Mouse (Mus musculus) hindbrain, embryonic 12.5 days (tissue): ENCODE results near the gene Serpinb6a. TPM values are rescaled to one million over a fixed set of nuclear protein-coding genes. Genes with fewer than 3 reads are reported as not detected.
"Not testable (repeated sequence)": the region's sequence is repeated elsewhere in the genome, so short reads cannot be mapped to it uniquely, and the experiment has no call there.

Source experiments
- ATAC-seq: fragments of 200-750 bp; cut with Nextera tagmentation; 2 replicates; pipeline ENCODE4 v1.8.0; 2017; ENCODE audit warnings: moderate TSS enrichment; ENCODE audit not compliant: low FRiP score
- H3K27ac ChIP-seq: fragments of 300-500 bp; sonication (generic); 2 replicates; pipeline ENCODE4 v1.5.1; 2016; ENCODE audit warnings: mild to moderate bottlenecking
- H3K27me3 ChIP-seq: fragments of 300-500 bp; sonication (generic); 2 replicates; pipeline ENCODE4 v1.6.1; 2016; ENCODE audit warnings: mild to moderate bottlenecking
- H3K36me3 ChIP-seq: fragments of 300-500 bp; sonication (generic); 2 replicates; pipeline ENCODE4 v1.6.1; 2016; ENCODE audit warnings: mild to moderate bottlenecking
- H3K4me1 ChIP-seq: fragments of 300-500 bp; sonication (generic); 2 replicates; pipeline ENCODE4 v1.6.1; 2016
- H3K4me2 ChIP-seq: fragments of 300-500 bp; sonication (generic); replicated peaks from 2 replicates; pipeline ENCODE4 v1.6.1; 2016; ENCODE audit warnings: mild to moderate bottlenecking
- H3K4me3 ChIP-seq: fragments of 300-500 bp; sonication (generic); 2 replicates; pipeline ENCODE4 v1.5.1; 2016; ENCODE audit warnings: mild to moderate bottlenecking
- H3K9ac ChIP-seq: fragments of 300-500 bp; sonication (generic); 2 replicates; pipeline ENCODE4 v1.6.1; 2016; ENCODE audit warnings: mild to moderate bottlenecking, moderate library complexity
- H3K9me3 ChIP-seq: fragments of 300-500 bp; sonication (generic); replicated peaks from 2 replicates; pipeline ENCODE4 v1.6.1; 2016; ENCODE audit warnings: mild to moderate bottlenecking
- WGBS: fragments of 180-500 bp; shearing (Covaris S2); methylation state at CpG from one replicate; pipeline ENCODE4 v1.1.7; 2016; 5-methylcytosine and 5-hydroxymethylcytosine counted together
- polyA plus RNA-seq: library from polyadenylated mRNA; unstranded; fragments of >200 nt; fragmentation: Nextera tagmentation; extraction: Ambion mirVana; gene quantifications from 2 replicates; pipeline ENCODE4 v1.2.1, GENCODE M21; 2016

Gene Serpinb6a
- polyA plus RNA-seq, 1 experiment from 2014 or later = 44.2 TPM

GRCm38 (mm10) chr13:33966025-33966412, 36.6 kb downstream of the Serpinb6a start:
- ATAC-seq = no peak
- no peaks in the 10 kb centered on the region for H3K9me3 ChIP-seq
- H3K27me3 ChIP-seq = no peaks in the 10 kb centered on the region
- peaks cover 6% of the 10 kb centered on the region for H3K4me1 ChIP-seq
- WGBS = 71% methylated on average over 4 of the region's 4 CpGs
- no peak overlapping the region for H3K9ac ChIP-seq
- H3K4me2 ChIP-seq = 0 out of 2 replicates have a peak overlapping the region, but pooled peaks have one; percentile 75
- H3K27ac ChIP-seq = no peak overlapping the region
- no peaks in the 10 kb centered on the region for H3K36me3 ChIP-seq
- H3K4me3 ChIP-seq = no peak overlapping the region

- peak overlapping the region; percentile 82 for H3K27ac ChIP-seq
- H3K4me3 ChIP-seq = peak overlapping the region; percentile 54
- ATAC-seq = peak; percentile 66
- H3K4me1 ChIP-seq = peaks cover 6% of the 10 kb centered on the region
- peak overlapping the region; percentile 75 for H3K4me2 ChIP-seq
- no peaks in the 10 kb centered on the region for H3K27me3 ChIP-seq
- no peaks in the 10 kb centered on the region for H3K36me3 ChIP-seq
- no peaks in the 10 kb centered on the region for H3K9me3 ChIP-seq
- peak overlapping the region; percentile 69 for H3K9ac ChIP-seq
- WGBS = 23% methylated on average over 14 of the region's 14 CpGs
These were observed 37.3 kb downstream of the Serpinb6a start for GRCm38 (mm10) chr13:33965056-33966024.

- H3K9ac ChIP-seq = peak within 1 kb of the TSS; percentile 69
- H3K9me3 ChIP-seq = no peaks in the 10 kb centered on the region
These were observed 38.2 kb downstream of the Serpinb6a start, which contains the start of gene Nqo2 for GRCm38 (mm10) chr13:33964206-33965046. TSS of gene Nqo2 (plus strand) at chr13:33964687.

GRCm38 (mm10) chr13:33959771-33960170, 42.8 kb downstream of the Serpinb6a start:
- Histone ChIP-seq H3K36me3 (no peaks in the 10 kb centered on the region), H3K27me3 (no peaks in the 10 kb centered on the region), H3K4me3 (no peak overlapping the region), H3K9ac (no peak overlapping the region), H3K4me2 (no peak overlapping the region), H3K27ac (no peak overlapping the region), H3K4me1 (no peaks in the 10 kb centered on the region), H3K9me3 (no peaks in the 10 kb centered on the region)
- ATAC-seq = no peak
- WGBS = 94% methylated on average over 2 of the region's 2 CpGs

More at GRCm38 (mm10) chr13:33964206-33965046, 38.2 kb downstream of the Serpinb6a start, which contains the start of gene Nqo2:
- Histone ChIP-seq H3K27ac (peak within 1 kb of the TSS; percentile 82), H3K36me3 (no peaks in the 10 kb centered on the region), H3K4me3 (peak within 1 kb of the TSS; percentile 54), H3K27me3 (no peaks in the 10 kb centered on the region), H3K4me2 (peak within 1 kb of the TSS; percentile 75), H3K4me1 (peaks cover 6% of the 10 kb centered on the region)
- 3% methylated on average over 22 of the region's 22 CpGs for WGBS
- ATAC-seq = peak; percentile 89

- H3K4me3 ChIP-seq = no peak overlapping the region
- H3K27ac ChIP-seq = no peak overlapping the region
- H3K4me2 ChIP-seq = no peak overlapping the region
- no peaks in the 10 kb centered on the region for H3K36me3 ChIP-seq
- 34% methylated on average over 6 of the region's 6 CpGs for WGBS
- H3K9ac ChIP-seq = no peak overlapping the region
- H3K9me3 ChIP-seq = no peaks in the 10 kb centered on the region
- no peaks in the 10 kb centered on the region for H3K4me1 ChIP-seq
- H3K27me3 ChIP-seq = no peaks in the 10 kb centered on the region
- no peak for ATAC-seq
These were observed 45.8 kb downstream of the Serpinb6a start for GRCm38 (mm10) chr13:33956571-33957421.

- WGBS = 86% methylated on average over 2 of the region's 2 CpGs
- no peak overlapping the region for H3K4me2 ChIP-seq
- H3K27me3 ChIP-seq = no peaks in the 10 kb centered on the region
- no peak overlapping the region for H3K4me3 ChIP-seq
- no peaks in the 10 kb centered on the region for H3K9me3 ChIP-seq
- no peaks in the 10 kb centered on the region for H3K36me3 ChIP-seq
- ATAC-seq = no peak
- no peak overlapping the region for H3K9ac ChIP-seq
- H3K4me1 ChIP-seq = no peaks in the 10 kb centered on the region
- no peak overlapping the region for H3K27ac ChIP-seq
These were observed 49.6 kb downstream of the Serpinb6a start for GRCm38 (mm10) chr13:33952947-33953346.

GRCm38 (mm10) chr13:33952075-33952449, 50.5 kb downstream of the Serpinb6a start:
- Histone ChIP-seq H3K4me2 (no peak overlapping the region), H3K27me3 (no peaks in the 10 kb centered on the region), H3K27ac (no peak overlapping the region), H3K4me1 (no peaks in the 10 kb centered on the region), H3K9me3 (no peaks in the 10 kb centered on the region), H3K4me3 (no peak overlapping the region), H3K36me3 (no peaks in the 10 kb centered on the region), H3K9ac (no peak overlapping the region)
- ATAC-seq = no peak
- WGBS = 73% methylated on average over 1 of the region's 1 CpGs

- Histone ChIP-seq H3K36me3 (no peaks in the 10 kb centered on the region), H3K4me1 (no peaks in the 10 kb centered on the region), H3K4me3 (no peak overlapping the region), H3K9me3 (no peaks in the 10 kb centered on the region), H3K9ac (no peak overlapping the region), H3K27me3 (no peaks in the 10 kb centered on the region), H3K4me2 (no peak overlapping the region), H3K27ac (no peak overlapping the region)
- 87% methylated on average over 4 of the region's 4 CpGs for WGBS
- no peak for ATAC-seq
These were observed 51.1 kb downstream of the Serpinb6a start for GRCm38 (mm10) chr13:33951308-33952074.

- H3K36me3 ChIP-seq = no peaks in the 10 kb centered on the region
- H3K27me3 ChIP-seq = no peaks in the 10 kb centered on the region
- H3K27ac ChIP-seq = no peak overlapping the region
- H3K4me2 ChIP-seq = no peak overlapping the region
- WGBS = 49% methylated on average over 4 of the region's 4 CpGs
- no peaks in the 10 kb centered on the region for H3K4me1 ChIP-seq
- no peak overlapping the region for H3K9ac ChIP-seq
- no peak overlapping the region for H3K4me3 ChIP-seq
- no peak for ATAC-seq
- H3K9me3 ChIP-seq = no peaks in the 10 kb centered on the region
These were observed 60.3 kb downstream of the Serpinb6a start for GRCm38 (mm10) chr13:33942212-33942779.

GRCm38 (mm10) chr13:33941288-33941808, 61.2 kb downstream of the Serpinb6a start:
- Histone ChIP-seq H3K9ac (no peak overlapping the region), H3K4me3 (no peak overlapping the region), H3K36me3 (no peaks in the 10 kb centered on the region), H3K4me2 (no peak overlapping the region), H3K27me3 (no peaks in the 10 kb centered on the region), H3K27ac (no peak overlapping the region), H3K9me3 (no peaks in the 10 kb centered on the region), H3K4me1 (no peaks in the 10 kb centered on the region)
- ATAC-seq = no peak
- 89% methylated on average over 5 of the region's 5 CpGs for WGBS

- ATAC-seq, H3K36me3 ChIP-seq, H3K4me3 ChIP-seq, H3K4me1 ChIP-seq, H3K4me2 ChIP-seq, H3K27ac ChIP-seq, H3K9me3 ChIP-seq, H3K9ac ChIP-seq, H3K27me3 ChIP-seq: not testable (repeated sequence)
These were observed 65.0 kb downstream of the Serpinb6a start for GRCm38 (mm10) chr13:33937587-33937986.
